28 mouse cellular contexts compared by ENCODE assay signal in genomic region chr17:28549111-28549510, GRCm38 (mm10). TPM values are rescaled to one million over a fixed set of nuclear protein-coding genes. Genes with fewer than 3 reads are reported as not detected.
DNase-seq lines count a peak whose midpoint lies in the region; ATAC-seq and TF ChIP-seq lines count a peak whose summit lies in the region.
"Had no signal": no experiment of that assay in that cellular context is flagged by ENCODE, and none has a peak within 500 bp of the region (broad histone marks: within the 10 kb centered on the region; RNA-seq: fewer than 3 reads in every experiment).

TSS of gene Clpsl2 (plus strand) at chr17:28549411.

- 79% methylated on average over 14 of the region's 14 CpGs for WGBS in stomach, embryonic 14.5 days
- 80% methylated on average over 14 of the region's 14 CpGs for WGBS in stomach, postnatal 0 days

- H3K27ac ChIP-seq in stomach, embryonic 14.5 days (ENCODE audit: low read length): no peak within 1 kb of the TSS
- H3K27ac ChIP-seq in stomach, postnatal 0 days (replicated peaks): no peak within 1 kb of the TSS
- H3K27ac ChIP-seq: embryonic facial prominence, embryonic 12.5 days; forebrain, embryonic 13.5 days; forebrain, embryonic 15.5 days had no signal

- no peak within 1 kb of the TSS for H3K4me3 ChIP-seq in stomach, embryonic 14.5 days (ENCODE audit: low read depth, low read length)
- no peak within 1 kb of the TSS for H3K4me3 ChIP-seq in stomach, postnatal 0 days (ENCODE audit: low read depth, low read length)
- peak within 1 kb of the TSS; percentile 3; the same call in 1 of the 2 replicates for H3K4me3 ChIP-seq in G1E (ENCODE audit: low read depth, low read length)
- H3K4me3 ChIP-seq: embryonic facial prominence, embryonic 12.5 days; forebrain, embryonic 13.5 days; forebrain, embryonic 15.5 days had no signal

- H3K4me2 ChIP-seq in stomach, embryonic 14.5 days (replicated peaks; ENCODE audit: low read depth, low read length): no peak within 1 kb of the TSS
- H3K4me2 ChIP-seq in stomach, postnatal 0 days (replicated peaks; ENCODE audit: low read depth): no peak within 1 kb of the TSS
- H3K4me2 ChIP-seq: embryonic facial prominence, embryonic 12.5 days; forebrain, embryonic 13.5 days; forebrain, embryonic 15.5 days had no signal

- ATAC-seq in stomach, embryonic 14.5 days (ENCODE audit: insufficient number of reproducible peaks, insufficient read depth, low FRiP score, low read depth): no peak
- ATAC-seq in stomach, postnatal 0 days (ENCODE audit: low FRiP score, low TSS enrichment): no peak
- no peak for ATAC-seq in G1E (ENCODE audit: extremely low read depth, insufficient number of reproducible peaks, low FRiP score, poor library complexity, severe bottlenecking)
- ATAC-seq: CD4-positive, CD25-positive, alpha-beta regulatory T cell, adult 4 months; forebrain, embryonic 13.5 days; forebrain, embryonic 15.5 days; forebrain, postnatal 0 days had no signal

- H3K9me3 ChIP-seq in stomach, embryonic 14.5 days (ENCODE audit: control insufficient read depth, low read depth, low read length): no peaks in the 10 kb centered on the region
- H3K9me3 ChIP-seq in stomach, postnatal 0 days (ENCODE audit: control insufficient read depth, low read length): no peaks in the 10 kb centered on the region
- H3K9me3 ChIP-seq in G1E (replicated peaks): no peaks in the 10 kb centered on the region
- H3K9me3 ChIP-seq: embryonic facial prominence, embryonic 12.5 days; forebrain, embryonic 13.5 days; forebrain, embryonic 15.5 days had no signal

- no peak for TF ChIP-seq CTCF in stomach, postnatal 0 days (IDR thresholded peaks at IDR 0.05; ENCODE audit: low read depth)
- TF ChIP-seq CTCF in G1E (IDR thresholded peaks at IDR 0.05; ENCODE audit: low read depth, low read length): no peak

- no peaks in the 10 kb centered on the region for H3K4me1 ChIP-seq in stomach, embryonic 14.5 days (ENCODE audit: control insufficient read depth, insufficient read depth, low read length)
- H3K4me1 ChIP-seq in stomach, postnatal 0 days (replicated peaks; ENCODE audit: control insufficient read depth, insufficient read depth): no peaks in the 10 kb centered on the region
- H3K4me1 ChIP-seq in G1E (ENCODE audit: insufficient read depth, low read depth, low read length): peaks cover 3% of the 10 kb centered on the region; the same call in 1 of the 2 replicates
- H3K4me1 ChIP-seq: forebrain, embryonic 13.5 days had no signal

- TF ChIP-seq EP300 in stomach, postnatal 0 days (optimal IDR thresholded peaks at IDR 0.05): no peak

- no peak for DNase-seq in stomach, postnatal 0 days (ENCODE audit: low spot score)
- no peak for DNase-seq in G1E (ENCODE audit: low spot score)
- no peak for DNase-seq in gonadal fat pad, adult 2 months (ENCODE audit: low read depth)
- no peak for DNase-seq in neural tube, embryonic 10.5 days (ENCODE audit: extremely low spot score, low spot score)
- DNase-seq in right cerebral cortex, postnatal 4 days: no peak
- DNase-seq: adrenal gland, adult 2 months; adrenal gland, postnatal 10 days; adrenal gland, postnatal 25 days; B cell, adult 2 months; cerebellum, adult 11 months; cerebellum, adult 18-20 months; cerebellum, adult 8-10 months; cerebellum, adult 9-11 months; cerebellum, postnatal 14 days; cerebellum, postnatal 36 days; embryo, embryonic 11 days; forebrain, postnatal 0 days had no signal

- H3K36me3 ChIP-seq in stomach, embryonic 14.5 days (ENCODE audit: control insufficient read depth, insufficient read depth, low read length): no peaks in the 10 kb centered on the region
- no peaks in the 10 kb centered on the region for H3K36me3 ChIP-seq in stomach, postnatal 0 days (ENCODE audit: control insufficient read depth, insufficient read depth, low read length)
- no peaks in the 10 kb centered on the region for H3K36me3 ChIP-seq in G1E (replicated peaks)
- H3K36me3 ChIP-seq: embryonic facial prominence, embryonic 12.5 days; forebrain, embryonic 15.5 days had no signal

- no peaks in the 10 kb centered on the region for H3K27me3 ChIP-seq in stomach, embryonic 14.5 days (ENCODE audit: control insufficient read depth, insufficient read depth, low read length)
- H3K27me3 ChIP-seq in stomach, postnatal 0 days (ENCODE audit: control insufficient read depth, insufficient read depth, low read length): no peaks in the 10 kb centered on the region
- peaks cover 27% of the 10 kb centered on the region for H3K27me3 ChIP-seq in G1E (ENCODE audit: insufficient read depth, low read length)
- H3K27me3 ChIP-seq: embryonic facial prominence, embryonic 12.5 days; forebrain, embryonic 13.5 days; forebrain, embryonic 15.5 days had no signal

- 0 out of 2 replicates have a peak within 1 kb of the TSS, but pooled peaks have one; percentile 3 for H3K9ac ChIP-seq in stomach, embryonic 14.5 days (replicated peaks; ENCODE audit: low read depth, low read length)
- no peak within 1 kb of the TSS for H3K9ac ChIP-seq in stomach, postnatal 0 days (ENCODE audit: low read length)
- H3K9ac ChIP-seq: embryonic facial prominence, embryonic 12.5 days; forebrain, embryonic 13.5 days; forebrain, embryonic 15.5 days; forebrain, postnatal 0 days had no signal

RNA-seq across cellular contexts. Expression of gene Clpsl2, which starts in this region (rescaled TPM):
- polyA plus RNA-seq in stomach, embryonic 14.5 days (2014; fragmentation: Nextera tagmentation; extraction: Ambion mirVana): not detected in 2 replicates
- polyA plus RNA-seq in stomach, postnatal 0 days (2015; fragmentation: Nextera tagmentation; extraction: Ambion mirVana): not detected in 2 replicates
- total RNA-seq in G1E (2014; fragmentation: Nextera tagmentation): not detected in 2 replicates
- total RNA-seq in G1E (2017): not detected in 2 replicates
- polyA plus RNA-seq in G1E (2012): not detected in 2 replicates
- 1,738 and 2,096 TPM in 2 replicates for polyA plus RNA-seq in gonadal fat pad, adult 2 months (2012; rRNA removed)
- total RNA-seq: adrenal gland, adult 2 months; adrenal gland, postnatal 10 days; adrenal gland, postnatal 25 days; adrenal gland, postnatal 4 days; CH12.LX; common myeloid progenitor, adult 5-6 weeks; forebrain, postnatal 0 days; MEL had no signal
- polyA plus RNA-seq: adrenal gland, adult 2 months; CD4-positive, CD25-positive, alpha-beta regulatory T cell, adult 4 months; embryonic facial prominence, embryonic 12.5 days; embryonic facial prominence, embryonic 14.5 days; forebrain, embryonic 11.5 days; forebrain, embryonic 13.5 days; forebrain, embryonic 15.5 days; forebrain, postnatal 0 days had no signal

Comparison
In these comparisons a context has a peak if more than half of its experiments do, and no peak if none do; other contexts are left out.
1. RNA of gene Clpsl2 (polyA plus RNA-seq): 1,738 to 2,096 TPM in gonadal fat pad, adult 2 months; not detected in stomach, embryonic 14.5 days, not detected in stomach, postnatal 0 days and not detected in G1E; every median in the first group is over 1,000 times any median in the second.